Mouse (Mus musculus): ENCODE data around the gene Arid3b.

- TF ChIP-seq CTCF (IDR thresholded peaks at IDR 0.05): no peak
- no peak for TF ChIP-seq EP300 (IDR thresholded peaks at IDR 0.05)
Observed at GRCm38 (mm10) chr9:57803047-57803446, 33.5 kb downstream of the Arid3b start.

Measured in lung, postnatal 0 days (tissue).